Mouse (Mus musculus) C2C12 (cell line): Measurements from ENCODE around the gene Ush2a. TPM values are rescaled to one million over a fixed set of nuclear protein-coding genes. Genes with fewer than 3 reads are reported as not detected.

ENCODE experiments used
- H3K27me3 ChIP-seq: one replicate; pipeline ENCODE4 v1.6.1; 2011; ENCODE audit not compliant: control insufficient read depth, insufficient read depth, insufficient read length
- H3K36me3 ChIP-seq: one replicate; pipeline ENCODE4 v1.6.1; 2011; ENCODE audit not compliant: control insufficient read depth, insufficient read depth
- H3K4me3 ChIP-seq: one replicate; pipeline ENCODE4 v1.5.1; 2011; ENCODE audit warnings: mild to moderate bottlenecking, control low read depth; ENCODE audit not compliant: poor library complexity, insufficient read depth, severe bottlenecking
- H3K79me2 ChIP-seq: one replicate; pipeline ENCODE4 v1.6.1; 2011; ENCODE audit not compliant: control insufficient read depth, insufficient read depth
- H3K79me3 ChIP-seq: one replicate; pipeline ENCODE4 v1.6.1; 2011; ENCODE audit warnings: low read depth, control low read depth
- H3ac ChIP-seq: one replicate; pipeline ENCODE3; 2011; ENCODE audit warnings: low read depth; ENCODE audit not compliant: control insufficient read depth, insufficient read length
- CEBPB ChIP-seq: IDR thresholded peaks from one replicate; pipeline ENCODE4 v1.6.1; 2011; ENCODE audit warnings: low read depth, mild to moderate bottlenecking, control low read depth, moderate library complexity
- CTCF ChIP-seq: IDR thresholded peaks from one replicate; pipeline ENCODE4 v1.5.1; 2011; ENCODE audit not compliant: control insufficient read depth, insufficient read depth, insufficient read length
- FOSL1 ChIP-seq: IDR thresholded peaks from one replicate; pipeline ENCODE4 v1.8.0; 2011; ENCODE audit warnings: mild to moderate bottlenecking, low read length; ENCODE audit not compliant: poor library complexity, insufficient read depth, severe bottlenecking
- MAX ChIP-seq: IDR thresholded peaks from one replicate; pipeline ENCODE4 v1.6.1; 2011; ENCODE audit warnings: mild to moderate bottlenecking, control low read depth
- MYOD1 ChIP-seq: IDR thresholded peaks from one replicate; pipeline ENCODE4 v1.6.1; 2011; ENCODE audit warnings: low read depth; ENCODE audit not compliant: control insufficient read depth, insufficient read length
- MYOG ChIP-seq: IDR thresholded peaks from one replicate; pipeline ENCODE4 v1.6.1; 2011; ENCODE audit not compliant: control insufficient read depth, insufficient read length; ENCODE audit errors: extremely low read depth
- USF1 ChIP-seq: IDR thresholded peaks from one replicate; pipeline ENCODE4 v1.6.1; 2011; ENCODE audit warnings: low read depth, mild to moderate bottlenecking, control low read depth, moderate library complexity
- polyA plus RNA-seq: library from polyadenylated mRNA; unstranded; fragments of >200 nt; fragmentation: generic; extraction: Trizol; gene quantifications from one replicate; pipeline ENCODE4 v1.2.1, GENCODE M21; 2012; ENCODE audit warnings: missing spikeins

Gene Ush2a
- polyA plus RNA-seq, 1 experiment: not detected

DNA sequence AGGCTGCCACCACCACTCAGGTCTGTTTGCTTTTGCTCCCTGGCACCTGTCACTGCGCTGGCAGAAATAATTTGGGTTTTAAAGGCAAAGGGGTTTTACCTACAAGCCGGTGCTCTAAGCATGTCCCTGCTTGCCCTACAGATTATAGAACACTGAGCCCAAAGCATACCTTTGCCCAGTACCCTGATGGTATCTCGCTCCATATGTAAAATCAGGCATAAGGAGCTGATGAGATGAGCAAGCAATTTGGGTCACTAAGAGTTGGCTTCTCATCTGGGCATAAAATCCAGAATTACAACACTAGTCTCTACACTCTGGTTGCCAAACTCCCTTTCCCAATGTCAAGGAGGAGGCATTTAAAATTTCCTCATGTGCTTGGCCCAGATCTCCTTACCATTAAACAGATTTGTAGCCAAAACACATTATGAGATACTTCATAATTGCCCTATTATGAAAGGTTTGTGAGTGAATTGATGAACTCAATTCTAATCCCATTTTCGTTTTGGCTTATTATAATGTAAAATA lies 616.8 kb downstream of the Ush2a start:
- no peak overlapping the region for H3ac ChIP-seq
- no peak for TF ChIP-seq MYOD1
- no peaks in the 10 kb centered on the region for H3K27me3 ChIP-seq
- H3K79me3 ChIP-seq: no peaks in the 10 kb centered on the region
- no peak overlapping the region for H3K4me3 ChIP-seq
- no peaks in the 10 kb centered on the region for H3K36me3 ChIP-seq
- no peaks in the 10 kb centered on the region for H3K79me2 ChIP-seq

DNA sequence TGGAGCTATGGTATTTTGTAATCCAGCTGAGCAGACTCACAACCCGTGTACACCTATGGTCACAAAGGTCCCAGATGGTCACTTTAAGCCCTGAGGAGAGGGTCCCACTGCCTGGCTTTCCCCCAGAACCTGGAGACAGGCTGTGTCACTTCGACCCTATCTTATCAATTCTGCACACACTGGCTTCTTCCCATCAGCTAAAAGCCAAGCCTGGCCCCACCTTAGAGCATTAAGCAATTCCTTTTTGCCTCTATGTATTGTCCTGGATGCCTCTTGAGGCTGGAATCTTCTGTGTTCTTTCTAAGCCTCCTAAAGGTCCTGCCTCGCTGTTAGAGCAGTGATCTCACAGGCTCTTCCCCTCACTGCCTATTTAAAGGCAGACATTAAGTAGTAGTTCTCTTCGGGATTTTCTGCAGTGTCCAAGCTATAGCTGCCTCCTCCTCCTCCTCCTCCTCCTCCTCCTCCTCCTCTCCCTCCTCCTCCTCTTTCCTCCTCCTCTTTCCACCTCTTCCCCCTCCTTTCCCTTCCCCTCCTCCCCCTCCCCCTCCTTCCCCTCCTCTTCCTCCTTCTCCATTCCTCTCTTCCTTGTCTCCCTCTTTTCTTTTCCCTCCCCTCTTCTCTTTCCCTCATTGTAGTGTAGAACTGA lies 635.2 kb downstream of the Ush2a start:
- no peaks in the 10 kb centered on the region for H3K27me3 ChIP-seq
- no peaks in the 10 kb centered on the region for H3K79me3 ChIP-seq
- TF ChIP-seq MYOD1 (no peak), FOSL1 (no peak), CTCF (no peak), CEBPB (no peak), MAX (no peak), MYOG (no peak)
- no peaks in the 10 kb centered on the region for H3K36me3 ChIP-seq
- no peaks in the 10 kb centered on the region for H3K79me2 ChIP-seq
- no peak overlapping the region for H3ac ChIP-seq
- H3K4me3 ChIP-seq: no peak overlapping the region

DNA sequence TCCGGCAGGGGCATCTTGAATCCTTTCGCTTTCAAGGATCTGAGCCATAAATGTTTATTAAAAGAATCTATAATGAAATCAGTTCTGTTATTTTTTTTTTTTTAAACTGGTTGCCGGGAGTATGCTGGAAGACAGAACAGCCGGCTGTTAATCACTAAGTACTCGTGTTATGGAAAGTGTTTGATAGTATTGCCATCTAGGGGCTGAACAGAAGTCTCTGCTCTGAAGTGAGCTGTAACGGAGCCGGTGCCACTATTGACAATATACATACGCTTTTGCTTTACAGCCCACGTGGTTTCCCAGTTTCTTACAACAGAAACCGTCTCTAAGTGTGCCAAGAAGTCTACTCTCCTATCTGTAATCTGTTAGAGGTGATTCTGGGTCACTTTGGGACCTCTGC lies 642.3 kb downstream of the Ush2a start:
- no peaks in the 10 kb centered on the region for H3K79me2 ChIP-seq
- TF ChIP-seq MYOG (no peak), CEBPB (no peak), FOSL1 (no peak), USF1 (no peak), CTCF (no peak), MYOD1 (no peak), MAX (no peak)
- H3K36me3 ChIP-seq: no peaks in the 10 kb centered on the region
- no peak overlapping the region for H3ac ChIP-seq
- no peaks in the 10 kb centered on the region for H3K27me3 ChIP-seq
- H3K4me3 ChIP-seq: no peak overlapping the region
- H3K79me3 ChIP-seq: no peaks in the 10 kb centered on the region

DNA sequence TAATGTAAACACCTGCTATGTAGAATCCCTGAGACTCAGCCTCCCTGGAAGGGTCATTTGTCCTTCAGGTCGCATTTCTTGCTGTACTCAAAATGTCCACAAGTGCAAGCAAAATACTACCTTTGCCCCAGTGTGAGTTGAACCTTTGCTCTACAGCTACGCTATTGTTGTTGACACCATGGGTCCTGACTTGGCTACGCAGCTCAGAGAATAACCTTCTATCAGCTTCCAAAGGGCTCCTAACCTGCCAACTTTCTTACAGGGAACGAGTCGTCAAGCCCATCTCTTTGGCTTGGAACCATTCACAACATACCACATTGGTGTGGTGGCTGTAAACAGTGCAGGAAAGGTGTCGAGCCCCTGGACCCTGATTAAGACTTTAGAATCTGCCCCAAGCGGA lies 644.4 kb downstream of the Ush2a start:
- Histone ChIP-seq H3ac (no peak overlapping the region), H3K79me2 (no peaks in the 10 kb centered on the region), H3K36me3 (no peaks in the 10 kb centered on the region), H3K79me3 (no peaks in the 10 kb centered on the region), H3K27me3 (no peaks in the 10 kb centered on the region), H3K4me3 (no peak overlapping the region)
- TF ChIP-seq USF1: no peak

DNA sequence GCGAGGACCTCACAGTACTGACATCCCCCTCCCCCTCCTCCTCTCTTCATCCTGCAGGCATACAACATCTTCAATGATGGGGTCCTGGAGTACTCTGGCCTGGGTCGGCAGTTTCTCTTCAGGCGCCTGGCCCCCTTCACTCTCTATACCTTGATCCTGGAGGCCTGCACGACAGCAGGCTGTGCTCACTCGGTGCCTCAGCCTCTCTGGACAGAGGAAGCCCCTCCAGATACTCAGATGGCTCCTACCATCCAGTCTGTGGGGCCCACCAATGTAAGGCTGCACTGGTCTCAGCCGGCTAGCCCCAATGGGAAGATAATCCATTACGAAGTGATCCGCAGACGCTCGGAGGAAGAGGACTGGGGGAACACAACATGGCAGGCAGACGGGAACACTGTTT lies 648.8 kb downstream of the Ush2a start:
- Histone ChIP-seq H3K36me3 (no peaks in the 10 kb centered on the region), H3K27me3 (no peaks in the 10 kb centered on the region), H3K4me3 (no peak overlapping the region), H3K79me2 (no peaks in the 10 kb centered on the region), H3ac (no peak overlapping the region), H3K79me3 (no peaks in the 10 kb centered on the region)
- TF ChIP-seq MYOD1 (no peak), MAX (no peak), CTCF (no peak), USF1 (no peak), FOSL1 (no peak), MYOG (no peak)

DNA sequence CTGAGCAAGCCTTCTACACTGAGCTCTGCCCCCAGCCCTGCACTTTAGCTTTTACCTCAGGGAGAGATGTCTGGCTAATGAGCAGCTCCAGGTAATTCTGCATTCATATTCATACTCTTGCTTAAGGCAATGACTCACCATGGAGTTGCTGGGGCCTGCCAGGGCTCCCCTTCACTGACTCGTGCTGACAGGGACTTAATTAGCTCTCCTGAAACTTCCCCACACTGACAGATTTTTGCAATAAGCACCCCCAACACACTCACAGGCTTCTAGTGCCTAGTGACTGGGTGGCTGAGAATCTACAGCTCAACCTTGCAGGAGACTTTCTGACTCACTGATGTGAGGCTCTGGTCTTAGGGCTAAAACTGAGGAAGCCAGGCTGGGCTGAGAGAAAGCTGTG lies 658.1 kb downstream of the Ush2a start:
- Histone ChIP-seq H3ac (no peak overlapping the region), H3K27me3 (no peaks in the 10 kb centered on the region), H3K36me3 (no peaks in the 10 kb centered on the region), H3K4me3 (no peak overlapping the region), H3K79me2 (no peaks in the 10 kb centered on the region), H3K79me3 (no peaks in the 10 kb centered on the region)
- no peak for TF ChIP-seq MYOG
- no peak for TF ChIP-seq FOSL1
- no peak for TF ChIP-seq CTCF
- TF ChIP-seq USF1: no peak
- no peak for TF ChIP-seq MYOD1
- TF ChIP-seq MAX: no peak
- no peak for TF ChIP-seq CEBPB
